Mouse (Mus musculus) embryonic facial prominence, embryonic 14.5 days (tissue): ENCODE measurements around the gene Zscan2. TPM values are rescaled to one million over a fixed set of nuclear protein-coding genes. Genes with fewer than 3 reads are reported as not detected.

Source experiments
- ATAC-seq: fragments of 200-750 bp; cut with Nextera tagmentation; 2 replicates; pipeline ENCODE4 v1.8.0; 2017; ENCODE audit warnings: low read depth, moderate number of reproducible peaks, moderate TSS enrichment
- DNase-seq: peaks from one replicate; pipeline ENCODE4 v3.0.0-alpha.2; 2015; ENCODE audit warnings: low spot score
- H3K27ac ChIP-seq: fragments of 300-500 bp; sonication (generic); replicated peaks from 2 replicates; pipeline ENCODE4 v1.5.1; 2014; ENCODE audit warnings: low read depth, mild to moderate bottlenecking, low read length, moderate library complexity
- H3K27me3 ChIP-seq: fragments of 300-500 bp; sonication (generic); replicated peaks from 2 replicates; pipeline ENCODE4 v1.6.1; 2014; ENCODE audit warnings: low read length; ENCODE audit not compliant: control insufficient read depth, insufficient read depth
- H3K36me3 ChIP-seq: fragments of 300-500 bp; sonication (generic); 2 replicates; pipeline ENCODE4 v1.6.1; 2014; ENCODE audit warnings: low read length, mixed read lengths; ENCODE audit not compliant: control insufficient read depth, insufficient read depth
- H3K4me1 ChIP-seq: fragments of 300-500 bp; sonication (generic); 2 replicates; pipeline ENCODE4 v1.6.1; 2014; ENCODE audit warnings: antibody characterized with exemption, low read length; ENCODE audit not compliant: control insufficient read depth, insufficient read depth
- H3K4me2 ChIP-seq: fragments of 300-500 bp; sonication (generic); 2 replicates; pipeline ENCODE4 v1.6.1; 2014; ENCODE audit warnings: low read depth, mild to moderate bottlenecking, low read length, moderate library complexity, mixed read lengths
- H3K4me3 ChIP-seq: fragments of 300-500 bp; sonication (generic); 2 replicates; pipeline ENCODE4 v1.5.1; 2014; ENCODE audit warnings: low read depth, mild to moderate bottlenecking, low read length
- H3K9ac ChIP-seq: fragments of 300-500 bp; sonication (generic); 2 replicates; pipeline ENCODE4 v1.6.1; 2014; ENCODE audit warnings: low read depth, mild to moderate bottlenecking, low read length, moderate library complexity, mixed read lengths
- H3K9me3 ChIP-seq: fragments of 300-500 bp; sonication (generic); 2 replicates; pipeline ENCODE4 v1.6.1; 2016; ENCODE audit warnings: low read length; ENCODE audit not compliant: control insufficient read depth
- WGBS: fragments of 180-500 bp; shearing (Covaris S2); extraction: QIAGEN DNeasy Blood & Tissue Kit; methylation state at CpG from one replicate; pipeline ENCODE4 v1.1.7; 2014; 5-methylcytosine and 5-hydroxymethylcytosine counted together
- polyA plus RNA-seq: library from polyadenylated mRNA; unstranded; fragments of >200 nt; fragmentation: Nextera tagmentation; extraction: Ambion mirVana; gene quantifications from 2 replicates; pipeline ENCODE4 v1.2.1, GENCODE M21; 2014

The Zscan2 gene
- polyA plus RNA-seq, 1 experiment from 2014 or later, result 1.8 TPM

DNA sequence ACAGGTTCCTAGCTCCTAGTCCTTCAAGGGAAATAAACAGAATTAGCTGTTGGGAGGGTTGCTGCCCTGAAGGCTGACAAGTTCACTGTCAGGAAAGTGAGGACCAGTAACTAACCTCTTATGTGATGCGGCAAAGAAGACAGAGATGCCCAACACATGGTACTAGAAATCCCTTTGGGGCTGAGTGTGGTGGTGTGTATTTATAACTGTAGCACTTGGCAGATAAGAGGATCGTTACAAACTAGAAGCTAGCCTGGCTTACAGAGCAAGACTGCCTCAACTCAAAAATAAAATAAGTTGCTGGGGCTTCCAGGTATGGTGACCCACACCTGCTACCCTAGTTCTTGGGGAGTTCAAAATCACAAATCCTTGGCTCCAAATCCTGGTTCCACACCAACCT is 11.5 kb upstream of the Zscan2 start:
- no peaks in the 10 kb centered on the region for H3K9me3 ChIP-seq
- H3K27ac ChIP-seq, result no peak overlapping the region
- no peak overlapping the region for H3K4me3 ChIP-seq
- H3K36me3 ChIP-seq, result no peaks in the 10 kb centered on the region
- 89% methylated on average over 2 of the region's 2 CpGs for WGBS
- H3K9ac ChIP-seq, result no peak overlapping the region
- no peaks in the 10 kb centered on the region for H3K4me1 ChIP-seq
- ATAC-seq (no peak), DNase-seq (no peak)
- H3K4me2 ChIP-seq, result no peak overlapping the region
- H3K27me3 ChIP-seq, result no peaks in the 10 kb centered on the region

DNA sequence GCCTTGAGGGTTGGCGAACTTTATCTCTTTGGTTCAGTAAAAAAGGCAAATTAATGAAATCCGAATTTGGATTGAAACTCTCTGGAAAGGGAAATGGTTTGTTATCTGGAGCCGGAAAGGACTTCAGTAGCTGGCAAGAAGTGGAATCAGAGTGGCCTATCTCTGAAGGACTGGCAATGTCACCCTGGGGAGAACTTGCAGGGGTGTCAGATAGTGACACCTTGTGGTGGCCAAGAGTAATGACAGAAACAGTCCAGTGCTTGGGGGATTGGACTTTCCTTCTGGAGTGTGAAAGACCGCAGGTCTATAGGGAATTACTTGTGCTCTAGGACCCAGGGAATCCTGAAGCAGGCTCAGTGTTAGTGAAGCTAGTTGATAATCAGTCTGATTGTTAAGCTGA is 11.0 kb upstream of the Zscan2 start:
- Histone ChIP-seq H3K9me3 (no peaks in the 10 kb centered on the region), H3K4me2 (no peak overlapping the region), H3K9ac (no peak overlapping the region), H3K27me3 (no peaks in the 10 kb centered on the region), H3K4me1 (no peaks in the 10 kb centered on the region), H3K36me3 (no peaks in the 10 kb centered on the region), H3K4me3 (no peak overlapping the region), H3K27ac (no peak overlapping the region)
- WGBS, result 24% methylated on average over 4 of the region's 4 CpGs
- DNase-seq (peak; percentile 83), ATAC-seq (peak; percentile 70; the same call in 1 of the 2 replicates)

DNA sequence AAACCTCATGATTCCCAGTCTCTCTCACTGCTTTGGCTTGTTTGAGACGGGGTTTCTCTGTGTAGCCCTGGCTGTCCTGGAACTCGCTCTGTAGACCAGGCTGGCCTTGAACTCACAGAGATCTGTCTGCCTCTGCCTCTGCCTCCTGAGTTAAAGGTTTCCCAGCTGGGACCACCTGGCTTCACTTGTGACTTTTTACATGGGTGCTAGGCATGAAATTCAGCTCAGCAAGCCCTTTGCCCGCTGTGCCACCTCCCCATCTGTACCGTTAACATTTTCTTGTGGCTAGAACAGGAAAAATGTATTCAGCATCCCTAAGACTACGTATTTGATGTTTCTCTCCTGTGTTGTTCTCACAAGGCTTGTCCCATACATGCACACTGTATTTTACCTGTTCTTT is 10.2 kb upstream of the Zscan2 start:
- H3K27me3 ChIP-seq, result no peaks in the 10 kb centered on the region
- no peak overlapping the region for H3K27ac ChIP-seq
- no peaks in the 10 kb centered on the region for H3K36me3 ChIP-seq
- DNase-seq (no peak), ATAC-seq (no peak)
- H3K9me3 ChIP-seq, result no peaks in the 10 kb centered on the region
- H3K4me3 ChIP-seq, result no peak overlapping the region
- WGBS, result 82% methylated on average over 5 of the region's 5 CpGs
- H3K4me2 ChIP-seq, result no peak overlapping the region
- no peaks in the 10 kb centered on the region for H3K4me1 ChIP-seq
- no peak overlapping the region for H3K9ac ChIP-seq

DNA sequence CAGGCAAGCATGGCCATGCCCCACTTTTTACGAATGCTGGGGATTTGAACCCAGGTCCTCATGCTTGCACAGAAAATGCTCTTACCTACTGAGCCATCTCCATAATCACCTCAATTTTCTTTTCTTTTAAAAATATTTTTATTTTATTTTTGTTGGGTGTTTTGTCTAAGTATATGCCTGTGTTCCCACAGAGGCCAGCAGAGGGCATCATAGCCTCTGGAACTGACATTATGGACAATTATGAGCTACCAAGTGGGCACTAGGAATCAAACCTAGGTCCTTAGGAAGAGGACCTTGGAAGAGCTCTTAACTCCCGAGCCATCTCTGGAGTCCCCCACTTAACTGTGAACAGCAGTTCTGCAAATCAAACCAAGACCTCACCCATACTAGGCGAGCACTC is 7.5 kb upstream of the Zscan2 start:
- H3K4me2 ChIP-seq, result no peak overlapping the region
- ATAC-seq, result no peak
- no peak overlapping the region for H3K27ac ChIP-seq
- no peaks in the 10 kb centered on the region for H3K9me3 ChIP-seq
- H3K4me1 ChIP-seq, result no peaks in the 10 kb centered on the region
- no peak overlapping the region for H3K4me3 ChIP-seq
- no peak overlapping the region for H3K9ac ChIP-seq
- WGBS, result 94% methylated on average over 3 of the region's 3 CpGs
- no peak for DNase-seq
- H3K27me3 ChIP-seq, result no peaks in the 10 kb centered on the region
- H3K36me3 ChIP-seq, result no peaks in the 10 kb centered on the region

DNA sequence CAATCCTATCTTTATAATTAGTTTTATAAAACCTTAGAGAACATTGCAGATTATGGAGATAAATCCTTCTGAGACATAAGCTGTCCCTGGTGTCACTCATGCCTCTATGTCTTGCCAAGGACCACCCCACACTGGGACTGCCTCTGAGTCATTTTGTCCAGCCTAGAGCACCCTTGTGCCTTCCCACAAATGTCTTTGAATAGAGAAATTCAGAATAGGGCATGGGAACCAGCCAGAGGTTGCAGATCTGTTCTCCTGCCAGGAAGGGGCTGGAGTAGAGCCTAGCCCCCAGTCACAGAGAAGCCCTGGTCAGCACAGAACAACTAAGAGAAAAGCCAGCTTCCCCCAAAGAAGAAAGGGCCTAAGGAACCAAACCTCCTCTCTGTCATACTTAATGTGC is 5.4 kb upstream of the Zscan2 start:
- Histone ChIP-seq H3K27ac (no peak overlapping the region), H3K9me3 (no peaks in the 10 kb centered on the region), H3K4me1 (0 out of 2 replicates have a peak, but pooled peaks cover 4% of the 10 kb centered on the region), H3K4me2 (no peak overlapping the region), H3K9ac (no peak overlapping the region), H3K27me3 (no peaks in the 10 kb centered on the region), H3K4me3 (no peak overlapping the region), H3K36me3 (no peaks in the 10 kb centered on the region)
- no peak for ATAC-seq
- DNase-seq, result no peak

DNA sequence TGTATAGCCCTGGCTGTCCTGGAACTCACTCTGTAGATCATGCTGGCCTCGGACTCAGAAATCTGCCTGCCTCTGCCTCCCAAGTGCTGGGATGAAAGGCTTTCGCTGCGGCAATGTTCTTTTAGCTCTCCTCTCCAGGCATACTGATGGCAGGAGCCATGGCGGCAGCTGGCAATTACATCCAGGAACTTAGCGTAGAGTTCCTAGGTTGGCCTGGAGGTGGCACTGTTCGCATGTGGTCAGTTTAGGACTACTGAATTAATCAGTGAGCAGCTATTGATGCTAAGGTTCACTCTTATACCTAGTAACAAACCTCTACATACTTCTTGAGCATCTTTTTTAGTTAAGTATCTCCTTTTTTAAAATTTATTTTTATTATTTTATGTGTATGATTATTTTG is 3.5 kb upstream of the Zscan2 start:
- Histone ChIP-seq H3K9ac (no peak overlapping the region), H3K4me1 (0 out of 2 replicates have a peak, but pooled peaks cover 12% of the 10 kb centered on the region), H3K9me3 (no peaks in the 10 kb centered on the region), H3K4me3 (no peak overlapping the region), H3K27ac (no peak overlapping the region), H3K27me3 (no peaks in the 10 kb centered on the region), H3K36me3 (no peaks in the 10 kb centered on the region), H3K4me2 (no peak overlapping the region)
- peak; percentile 75 for DNase-seq
- no peak for ATAC-seq
- WGBS, result 33% methylated on average over 6 of the region's 6 CpGs

DNA sequence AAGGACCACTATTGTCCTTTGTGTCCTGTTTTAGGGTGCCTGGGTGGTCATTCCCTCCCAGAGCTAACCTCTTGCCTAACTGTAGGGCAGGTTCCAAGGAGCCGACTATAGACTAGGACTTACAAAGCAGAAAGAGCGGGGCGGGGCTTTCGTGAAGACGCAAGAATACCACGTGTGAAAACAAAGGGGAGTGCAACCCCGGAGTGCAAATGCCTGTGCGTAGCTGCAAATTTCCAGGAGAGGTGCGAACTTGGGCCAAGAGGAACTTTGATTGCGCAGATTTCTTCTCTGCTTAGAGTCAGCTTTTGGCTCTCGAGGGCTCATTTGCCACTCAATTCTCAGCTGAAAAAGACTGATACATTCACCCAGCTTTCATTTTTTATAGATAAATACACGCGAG is 493 bp upstream of the Zscan2 start:
- 0% methylated on average over 13 of the region's 13 CpGs for WGBS
- H3K27me3 ChIP-seq, result no peaks in the 10 kb centered on the region

DNA sequence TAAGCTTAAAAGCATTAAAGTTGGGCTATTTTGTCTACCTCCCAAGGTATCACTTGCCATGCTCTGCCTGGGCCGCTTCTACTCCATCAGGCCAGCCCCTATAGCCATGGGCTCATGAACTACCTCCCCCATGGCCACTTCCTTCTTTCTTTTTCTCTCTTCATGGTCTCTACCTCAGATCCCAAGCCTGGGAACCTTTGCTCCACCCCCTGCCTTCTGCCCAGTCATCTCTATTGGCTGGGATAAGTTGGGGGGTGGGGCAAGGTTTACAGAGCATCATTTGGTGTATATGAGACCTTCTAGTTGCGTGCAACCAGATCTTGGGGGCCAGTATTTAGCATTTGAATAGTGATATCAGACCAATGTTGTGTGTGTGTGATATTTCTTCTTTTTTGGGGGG is 1.8 kb downstream of the Zscan2 start:
- H3K4me1 ChIP-seq, result peaks cover 15% of the 10 kb centered on the region; the same call in 1 of the 2 replicates
- H3K36me3 ChIP-seq, result peaks cover 44% of the 10 kb centered on the region
- no peak overlapping the region for H3K4me3 ChIP-seq
- 92% methylated on average over 2 of the region's 2 CpGs for WGBS
- DNase-seq (no peak), ATAC-seq (no peak)
- H3K9me3 ChIP-seq, result no peaks in the 10 kb centered on the region
- no peak overlapping the region for H3K27ac ChIP-seq
- peak overlapping the region; percentile 92; the same call in 1 of the 2 replicates for H3K4me2 ChIP-seq
- H3K9ac ChIP-seq, result no peak overlapping the region
- H3K27me3 ChIP-seq, result no peaks in the 10 kb centered on the region

More for the DNA sequence above, 493 bp upstream of the Zscan2 start:
- ATAC-seq, result peak; percentile 73
- Histone ChIP-seq H3K4me1 (peaks cover 15% of the 10 kb centered on the region; the same call in 1 of the 2 replicates), H3K9me3 (no peaks in the 10 kb centered on the region), H3K4me2 (peak overlapping the region; percentile 92), H3K9ac (peak overlapping the region; percentile 91), H3K36me3 (peaks cover 23% of the 10 kb centered on the region), H3K4me3 (peak overlapping the region; percentile 90), H3K27ac (no peak overlapping the region)
- DNase-seq, result peak; percentile 90

DNA sequence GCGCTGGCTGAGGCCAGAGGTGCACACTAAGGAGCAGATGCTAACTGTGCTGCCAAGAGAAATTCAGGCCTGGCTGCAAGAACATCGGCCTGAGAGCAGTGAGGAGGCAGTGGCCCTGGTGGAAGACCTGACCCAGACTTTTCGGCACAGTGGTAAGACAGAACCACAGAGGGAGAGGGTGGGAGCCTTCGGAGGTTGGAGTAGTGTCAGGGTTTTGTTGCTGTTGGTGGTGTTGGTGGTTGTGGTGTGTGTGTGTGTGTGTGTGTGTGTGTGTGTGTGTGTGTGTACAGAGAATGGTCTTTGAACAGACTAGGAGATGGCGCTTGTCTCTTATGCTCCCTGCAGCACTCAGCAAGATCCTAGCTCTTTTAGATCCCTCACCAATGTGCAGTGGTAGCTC is 2.8 kb downstream of the Zscan2 start:
- DNase-seq (no peak), ATAC-seq (no peak)
- Histone ChIP-seq H3K4me3 (no peak overlapping the region), H3K9me3 (no peaks in the 10 kb centered on the region), H3K27ac (no peak overlapping the region), H3K36me3 (peaks cover 54% of the 10 kb centered on the region), H3K4me2 (no peak overlapping the region), H3K9ac (no peak overlapping the region), H3K27me3 (no peaks in the 10 kb centered on the region), H3K4me1 (peaks cover 15% of the 10 kb centered on the region; the same call in 1 of the 2 replicates)
- WGBS, result 89% methylated on average over 5 of the region's 5 CpGs
